Mouse (Mus musculus) urinary bladder, adult 18-20 months (tissue): ENCODE results near the gene Zfp629.
A peak's percentile ranks its signal among the peaks of the same experiment; 100 is the strongest.

Experiments used
- DNase-seq, 2 experiments: peaks; one replicate each; pipeline ENCODE4 v3.0.0; 2022; ENCODE audit warnings: low spot score in 2 of 2, mixed read lengths in 2 of 2

Zfp629 gene

GRCm38 (mm10) chr7:127614511-127614890 is 1.1 kb downstream of the Zfp629 start:
- DNase-seq: peak in 1 of 2 experiments; percentile 47

GRCm38 (mm10) chr7:127614091-127614490 is 1.5 kb downstream of the Zfp629 start:
- no peak for DNase-seq

- DNase-seq: no peak
Measured at GRCm38 (mm10) chr7:127613501-127613900, 2.1 kb downstream of the Zfp629 start.

- DNase-seq: no peak
Measured at GRCm38 (mm10) chr7:127611561-127611960, 4.0 kb downstream of the Zfp629 start.

- DNase-seq: no peak
Measured at GRCm38 (mm10) chr7:127611011-127611410, 4.6 kb downstream of the Zfp629 start.

- DNase-seq: no peak
Measured at GRCm38 (mm10) chr7:127607150-127607549, 8.4 kb downstream of the Zfp629 start.

GRCm38 (mm10) chr7:127604256-127604655 is 11.3 kb downstream of the Zfp629 start:
- no peak for DNase-seq

GRCm38 (mm10) chr7:127602903-127603302 is 12.7 kb downstream of the Zfp629 start:
- no peak for DNase-seq

GRCm38 (mm10) chr7:127601735-127602134 is 13.9 kb downstream of the Zfp629 start:
- DNase-seq: no peak

- no peak for DNase-seq
Measured at GRCm38 (mm10) chr7:127600612-127601011, 15.0 kb downstream of the Zfp629 start.

- DNase-seq: no peak
Measured at GRCm38 (mm10) chr7:127596747-127597146, 18.9 kb downstream of the Zfp629 start.

GRCm38 (mm10) chr7:127592575-127592974 is 23.0 kb downstream of the Zfp629 start:
- no peak for DNase-seq

GRCm38 (mm10) chr7:127591108-127591507 is 24.5 kb downstream of the Zfp629 start:
- no peak for DNase-seq

- DNase-seq: no peak
Measured at GRCm38 (mm10) chr7:127589637-127590036, 26.0 kb downstream of the Zfp629 start.

GRCm38 (mm10) chr7:127588901-127589300 is 26.7 kb downstream of the Zfp629 start:
- no peak for DNase-seq

- peak; percentile 77 to 93 for DNase-seq
Measured at GRCm38 (mm10) chr7:127588011-127588871, 27.4 kb downstream of the Zfp629 start, which contains the start of the genes Ccdc189 and Rnf40. Gene Ccdc189, minus strand, starts transcription at chr7:127588595. Gene Rnf40, plus strand, starts transcription at chr7:127588767.

GRCm38 (mm10) chr7:127587196-127587595 is 28.4 kb downstream of the Zfp629 start:
- no peak for DNase-seq

- DNase-seq: no peak
Measured at GRCm38 (mm10) chr7:127586149-127586548, 29.4 kb downstream of the Zfp629 start.

- DNase-seq: no peak
Measured at GRCm38 (mm10) chr7:127585031-127585430, 30.6 kb downstream of the Zfp629 start.

GRCm38 (mm10) chr7:127583260-127583659 is 32.3 kb downstream of the Zfp629 start:
- DNase-seq: no peak

GRCm38 (mm10) chr7:127574115-127574514 is 41.5 kb downstream of the Zfp629 start:
- no peak for DNase-seq

GRCm38 (mm10) chr7:127573503-127574008 is 42.0 kb downstream of the Zfp629 start:
- DNase-seq: no peak

- peak; percentile 60 to 89 for DNase-seq
Measured at GRCm38 (mm10) chr7:127572895-127573471, 42.6 kb downstream of the Zfp629 start, which contains the start of gene Phkg2. Gene Phkg2, plus strand, starts transcription at chr7:127573340.
